Mouse (Mus musculus): ENCODE data around the gene Asic2.

DNA sequence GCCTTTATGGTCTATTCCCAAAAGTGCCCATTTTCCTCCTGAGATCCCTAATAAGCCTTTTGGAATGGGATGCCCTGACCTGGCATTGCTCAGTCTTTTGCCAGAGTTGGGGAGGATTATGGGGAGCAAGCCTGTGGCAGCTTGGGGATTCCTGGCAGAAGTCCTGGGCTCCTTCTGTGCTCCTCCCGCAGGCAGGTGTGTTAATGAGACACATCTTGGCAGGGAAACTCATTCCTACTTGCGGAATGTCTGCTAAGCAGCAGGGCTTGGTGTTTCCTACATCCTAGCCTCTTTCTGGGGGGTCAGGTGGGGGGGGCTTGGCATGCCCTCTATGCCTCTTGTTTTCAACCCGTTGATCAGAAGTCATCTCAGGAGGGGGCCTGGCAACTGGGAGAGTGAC, 1081.2 kb downstream of the Asic2 start:
- no peak for TF ChIP-seq POLR2A (IDR thresholded peaks at IDR 0.05; ENCODE audit: low read depth, low read length)
- no peak for TF ChIP-seq CTCF (conservative IDR thresholded peaks at IDR 0.05; ENCODE audit: insufficient read depth, insufficient read length, low read depth, low read length)
